Mouse (Mus musculus) gastrocnemius, adult 18-20 months (tissue): ENCODE measurements around the gene Mettl26. TPM values are rescaled to one million over a fixed set of nuclear protein-coding genes. Genes with fewer than 3 reads are reported as not detected.
"Not testable (repeated sequence)": the region's sequence is repeated elsewhere in the genome, so short reads cannot be mapped to it uniquely, and the experiment has no call there.

ENCODE experiments used
- DNase-seq: peaks from one replicate; pipeline ENCODE4 v3.0.0; 2021; ENCODE audit warnings: low spot score
- total RNA-seq, 2 experiments: library from RNA; stranded (reverse); gene quantifications; 2 replicates each; pipeline ENCODE4 v1.2.3; 2021

Gene Mettl26
- total RNA-seq, 2 experiments from 2014 or later, result 25.4 to 33.4 TPM

DNA sequence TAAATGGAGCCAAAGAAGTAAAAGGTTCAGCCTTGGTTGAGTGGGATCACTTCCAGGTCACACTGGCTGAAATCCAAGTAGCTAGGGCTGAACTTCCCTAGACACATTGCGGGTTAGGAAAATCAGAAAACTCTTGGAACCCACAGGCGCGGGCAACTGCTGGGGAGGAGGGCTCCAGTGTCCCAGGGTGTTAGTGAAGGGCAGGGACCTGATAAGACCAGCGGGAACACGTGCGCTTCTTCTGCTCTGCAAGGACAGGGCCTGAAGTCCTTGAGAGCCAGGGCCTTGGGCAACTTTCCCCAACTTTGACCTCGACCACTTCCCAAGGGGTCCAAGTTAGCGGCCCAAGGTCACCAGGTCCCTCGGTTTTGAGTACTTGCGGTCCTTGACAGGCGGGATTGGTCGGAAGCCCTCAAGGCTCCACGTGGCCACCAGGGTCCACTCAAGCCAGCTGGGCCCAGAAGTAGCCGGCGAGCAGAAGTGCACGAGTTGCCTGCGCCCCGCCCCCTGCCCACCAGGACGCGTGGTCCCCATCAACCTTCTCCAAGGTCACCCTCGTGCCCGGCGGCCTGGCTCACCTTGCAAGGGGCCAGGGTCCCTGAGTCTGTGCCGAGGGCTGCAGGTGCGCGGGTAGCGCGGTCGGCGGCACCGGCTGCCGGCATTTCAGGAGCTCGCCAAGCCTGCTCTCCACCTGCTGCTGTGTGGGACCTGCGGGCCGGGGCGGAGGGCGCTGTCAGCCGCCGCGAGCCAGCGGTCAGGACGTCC, 6.9 kb upstream of the Mettl26 start:
- DNase-seq, result peak; percentile 70

- DNase-seq, result peak; percentile 93
Observed at GRCm38 (mm10) chr17:25868601-25869191, 6.2 kb upstream of the Mettl26 start, which contains the start of gene Mcrip2. Gene Mcrip2, minus strand, starts transcription at chr17:25868764.

DNA sequence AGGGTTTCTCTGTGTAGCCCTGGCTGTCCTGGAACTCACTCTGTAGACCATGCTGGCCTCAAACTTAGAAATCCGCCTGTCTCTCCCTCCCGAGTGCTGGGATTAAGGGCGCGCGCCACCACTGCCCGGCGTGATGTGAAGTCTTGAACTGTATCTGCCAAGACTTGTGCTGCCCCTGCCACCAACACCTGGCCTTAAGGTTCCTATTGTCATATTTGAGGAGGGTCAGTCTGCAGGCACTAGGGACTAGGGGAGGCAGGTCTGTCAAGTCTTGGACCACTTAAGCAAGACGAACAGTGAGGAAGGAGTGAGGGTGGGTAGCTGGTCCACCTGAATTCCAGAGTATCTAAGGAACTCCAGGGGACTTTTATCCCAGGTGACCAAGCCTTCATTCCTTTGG, 5.4 kb upstream of the Mettl26 start:
- DNase-seq, result no peak

DNA sequence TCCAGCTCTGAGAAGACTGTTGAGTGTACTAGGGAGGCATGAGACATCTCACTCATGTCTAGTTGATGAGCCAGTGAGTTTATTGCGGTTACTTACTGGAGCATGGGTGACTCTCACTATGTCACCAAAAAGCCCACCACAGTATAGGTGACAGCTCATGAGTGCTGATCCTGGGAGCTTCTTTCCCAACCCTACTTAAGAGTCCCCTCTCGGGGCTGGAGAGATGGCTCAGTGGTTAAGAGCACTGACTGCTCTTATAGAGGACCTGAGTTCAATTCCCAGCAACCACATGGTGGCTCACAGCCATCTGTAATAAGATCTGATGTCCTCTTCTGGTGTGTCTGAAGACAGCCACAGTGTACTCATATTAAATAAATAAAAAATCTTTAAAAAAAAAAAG, 4.9 kb upstream of the Mettl26 start:
- no peak for DNase-seq

- not testable (repeated sequence) for DNase-seq
Observed at GRCm38 (mm10) chr17:25871566-25871965, 3.3 kb upstream of the Mettl26 start.

GRCm38 (mm10) chr17:25872676-25873075, 2.2 kb upstream of the Mettl26 start:
- no peak for DNase-seq

DNA sequence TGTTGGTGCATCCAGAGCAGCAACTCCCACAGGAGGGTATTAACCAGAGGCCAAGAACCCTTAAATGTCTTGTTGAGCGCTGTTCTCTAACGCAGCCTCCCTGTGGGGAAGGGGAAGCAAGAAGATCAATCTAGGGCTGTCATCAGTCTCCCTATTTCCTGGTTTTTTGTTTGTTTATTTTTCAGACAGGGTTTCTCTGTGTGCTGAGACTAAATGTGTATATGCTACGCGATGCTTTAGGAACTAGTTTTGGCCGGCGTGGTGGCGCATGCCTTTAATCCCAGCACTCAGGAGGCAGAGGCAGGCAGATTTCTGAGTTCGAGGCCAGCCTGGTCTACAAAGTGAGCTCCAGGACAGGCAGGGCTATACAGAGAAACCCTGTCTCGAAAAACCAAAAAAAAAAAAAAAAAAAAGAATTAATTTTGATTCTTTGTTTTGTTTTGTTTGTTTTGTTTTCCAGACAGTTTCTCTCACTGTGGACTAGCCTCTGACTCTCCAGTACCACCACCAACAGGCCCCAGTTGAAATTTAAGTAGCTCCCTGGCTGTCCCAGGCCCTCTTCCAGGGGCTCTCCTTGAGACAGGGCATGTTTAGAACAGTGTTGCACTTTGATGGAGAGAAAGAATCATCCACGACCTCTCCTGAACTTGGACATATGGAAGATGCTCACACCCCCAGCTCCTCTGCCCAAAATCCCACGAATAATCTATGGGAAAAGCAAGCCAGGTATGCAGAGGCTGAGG, 1.3 kb upstream of the Mettl26 start:
- no peak for DNase-seq

DNA sequence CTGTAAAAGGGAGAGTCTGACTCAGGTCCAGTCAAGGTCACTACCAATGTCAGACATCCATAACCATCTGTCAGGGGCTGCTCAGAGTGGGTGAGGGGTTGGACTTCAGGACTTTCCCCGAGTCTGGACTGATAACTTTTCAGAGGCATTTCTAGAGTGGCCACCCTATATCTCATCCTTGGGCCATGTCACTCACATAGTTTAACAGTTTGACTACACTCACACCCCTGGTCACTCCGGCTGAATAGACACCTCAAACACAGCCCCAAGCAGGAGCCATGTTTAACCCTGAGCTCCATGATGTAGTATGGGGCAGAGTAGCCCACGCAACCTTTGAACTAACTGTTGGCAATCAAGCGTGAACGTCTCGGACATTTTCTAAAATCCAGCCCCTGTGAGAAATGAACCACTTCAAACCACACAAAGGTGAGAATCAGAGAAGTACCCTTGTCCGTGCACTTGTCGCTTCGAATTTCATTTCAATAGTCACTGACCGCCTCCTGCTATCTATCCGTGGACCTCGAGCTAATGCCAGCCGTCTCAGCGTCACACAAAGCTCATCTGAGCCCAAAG, 640 bp upstream of the Mettl26 start:
- no peak for DNase-seq

- peak; percentile 87 for DNase-seq
Observed at GRCm38 (mm10) chr17:25875171-25876136, 580 bp downstream of the Mettl26 start.

GRCm38 (mm10) chr17:25876347-25876915, 1.6 kb downstream of the Mettl26 start:
- DNase-seq, result no peak

DNA sequence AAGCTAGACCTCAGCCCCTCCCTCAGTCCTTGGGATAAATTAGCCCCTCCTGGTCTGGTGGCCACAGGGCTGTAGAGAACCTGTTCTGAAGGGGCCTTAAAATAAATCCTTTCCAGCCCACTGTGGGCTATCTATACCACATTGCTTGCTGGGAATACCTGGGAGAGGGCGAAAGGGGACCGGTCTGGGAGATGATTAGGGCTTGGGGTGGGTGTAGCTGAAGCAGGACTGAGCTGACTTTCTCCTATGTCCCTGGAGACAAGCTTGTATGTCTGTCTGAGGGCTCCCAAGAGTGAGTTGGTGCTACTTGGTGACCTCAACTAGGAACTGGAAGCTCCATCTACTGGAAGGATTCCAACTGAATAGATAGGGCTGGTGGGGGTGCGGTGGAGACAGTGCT, 2.2 kb downstream of the Mettl26 start:
- DNase-seq, result no peak

DNA sequence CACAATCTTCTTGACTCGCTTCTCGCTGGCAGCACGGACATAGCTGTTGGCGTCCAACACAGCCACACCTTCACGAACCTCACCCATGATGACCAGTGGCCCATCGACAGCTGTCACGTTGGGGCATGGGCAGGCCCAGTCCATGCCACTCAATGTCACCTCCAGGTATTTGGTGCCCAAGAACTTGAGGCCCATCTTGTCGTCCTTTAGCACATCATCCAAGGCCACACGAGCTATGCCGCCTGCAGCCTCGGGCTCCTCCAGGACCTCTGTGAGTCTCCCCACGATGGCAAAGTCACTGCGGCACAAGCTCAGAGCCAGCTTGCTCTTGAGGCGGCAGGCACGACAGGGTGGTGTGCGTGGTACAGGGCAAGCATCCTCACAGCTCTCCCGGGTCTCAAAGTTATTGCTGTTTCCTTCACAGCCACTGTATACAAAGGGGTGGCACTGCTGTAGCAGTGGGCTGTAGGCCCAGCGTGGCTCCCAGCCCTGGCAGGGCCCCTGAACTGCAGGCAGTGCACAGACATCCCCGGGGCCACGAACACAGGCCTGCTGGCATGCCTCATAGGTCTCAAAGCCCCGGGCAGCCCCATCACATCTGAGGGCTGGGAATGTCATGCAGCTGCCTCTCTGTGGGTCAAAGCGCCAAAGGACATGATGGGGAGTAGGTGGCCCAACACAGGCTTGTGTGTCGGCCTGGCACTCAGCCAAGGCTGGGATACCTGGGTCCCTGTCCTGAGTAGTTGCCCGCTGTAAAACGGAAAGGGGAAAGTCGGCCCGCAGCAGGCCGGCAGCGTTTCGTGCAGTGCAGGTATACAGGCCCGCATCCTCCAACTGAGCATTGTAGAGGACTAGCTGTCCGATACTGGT, 3.1 kb downstream of the Mettl26 start:
- DNase-seq, result no peak

GRCm38 (mm10) chr17:25878611-25879180, 3.8 kb downstream of the Mettl26 start:
- no peak for DNase-seq

DNA sequence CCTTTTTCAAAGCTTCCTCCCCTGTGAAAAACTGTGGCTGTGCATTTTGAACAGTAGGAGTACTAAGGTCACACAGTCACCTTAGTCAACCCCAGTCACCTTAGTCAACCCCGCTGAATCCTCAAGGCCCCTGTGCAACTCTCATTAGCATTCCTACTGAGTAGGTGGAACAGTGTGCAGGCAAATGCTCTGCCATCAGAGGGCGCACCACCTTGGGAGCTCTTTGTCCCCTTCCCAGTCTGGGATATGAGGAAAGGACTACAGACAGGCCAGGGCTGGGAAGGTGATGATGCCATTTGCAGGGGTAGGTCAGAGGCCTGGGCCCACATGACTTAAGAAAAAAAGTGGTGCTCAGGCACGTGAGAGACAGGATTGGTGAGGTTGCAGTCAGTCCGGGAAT, 4.4 kb downstream of the Mettl26 start:
- no peak for DNase-seq

- DNase-seq, result no peak
Observed at GRCm38 (mm10) chr17:25879750-25880149, 4.9 kb downstream of the Mettl26 start.

DNA sequence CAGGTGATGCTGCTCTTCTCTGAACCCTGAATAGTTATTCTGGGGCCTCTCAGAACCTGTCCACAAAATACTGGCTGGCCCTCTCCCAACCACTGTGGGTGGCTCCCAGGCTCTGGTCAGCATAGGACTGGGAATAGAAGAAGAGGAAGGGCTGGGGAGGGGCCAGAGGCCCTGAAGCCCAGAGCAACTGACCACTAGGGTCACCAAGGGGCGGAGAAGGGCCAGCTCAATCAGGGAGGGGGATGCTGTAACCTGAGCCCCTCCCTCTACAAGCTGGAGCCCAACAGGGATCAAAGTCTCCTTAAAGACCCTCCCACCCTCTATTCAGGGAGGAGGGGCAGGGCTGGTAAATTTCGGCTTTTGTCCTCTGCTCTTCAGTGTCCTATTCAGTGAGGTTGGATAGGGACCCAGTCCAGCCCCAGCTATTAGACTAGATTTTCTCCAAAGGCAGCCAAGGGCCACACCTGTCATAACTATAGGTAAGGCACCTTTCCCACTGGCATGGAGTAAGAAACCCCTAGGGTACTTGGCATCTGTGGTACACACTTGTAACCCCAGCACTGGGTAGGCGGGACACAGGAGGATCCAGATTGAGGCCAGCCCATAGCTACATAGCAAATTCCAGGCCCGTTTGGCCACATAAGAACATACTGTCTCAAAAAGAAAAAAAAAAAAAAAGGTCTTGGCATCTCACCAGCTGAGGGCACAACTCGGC, 5.5 kb downstream of the Mettl26 start, which contains the start of gene Wfikkn1:
TSS of gene Wfikkn1 (minus strand) at position 663 of the 715 bp plus-strand sequence.
- DNase-seq, result no peak

- no peak for DNase-seq
Observed at GRCm38 (mm10) chr17:25880913-25881641, 6.2 kb downstream of the Mettl26 start.

GRCm38 (mm10) chr17:25881691-25882090, 6.8 kb downstream of the Mettl26 start:
- no peak for DNase-seq
